Mouse (Mus musculus) cerebellum, postnatal 14 days (tissue): ENCODE data around the gene Negr1.
A peak's percentile ranks its signal among the peaks of the same experiment; 100 is the strongest.

Experiments used
- DNase-seq, 2 experiments: peaks; one replicate each; pipeline ENCODE4 v3.0.0; 2021; ENCODE audit warnings: mixed read lengths in 2 of 2

Gene Negr1

DNA sequence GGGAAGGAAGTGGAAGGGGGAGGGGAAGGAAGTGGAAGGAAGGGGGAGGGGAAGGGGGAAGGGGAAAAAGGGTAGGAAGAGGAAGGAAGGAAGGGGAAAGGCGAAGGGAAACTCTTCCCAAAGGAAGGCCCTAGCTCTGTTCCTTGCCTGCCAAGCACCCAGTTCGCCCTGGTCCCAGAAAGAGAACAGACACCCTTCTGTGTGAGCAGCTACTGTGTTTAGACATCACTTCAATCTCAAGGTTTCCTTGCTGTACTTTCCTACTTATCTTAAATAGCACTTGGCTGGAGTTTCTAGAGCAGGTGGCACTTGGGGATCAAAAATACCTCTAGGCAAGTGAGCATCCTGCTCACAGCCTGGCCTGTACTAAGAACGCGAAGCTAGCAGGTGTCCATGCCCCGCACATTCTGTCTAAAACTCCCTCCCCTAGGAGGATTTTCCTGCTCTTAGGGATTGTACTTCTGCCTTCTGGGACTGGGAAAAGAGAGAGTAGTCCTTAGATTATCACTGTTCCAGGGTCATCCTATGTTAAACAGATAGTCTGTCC lies 128.5 kb downstream of the Negr1 start:
- DNase-seq = peak; percentile 10 to 39

DNA sequence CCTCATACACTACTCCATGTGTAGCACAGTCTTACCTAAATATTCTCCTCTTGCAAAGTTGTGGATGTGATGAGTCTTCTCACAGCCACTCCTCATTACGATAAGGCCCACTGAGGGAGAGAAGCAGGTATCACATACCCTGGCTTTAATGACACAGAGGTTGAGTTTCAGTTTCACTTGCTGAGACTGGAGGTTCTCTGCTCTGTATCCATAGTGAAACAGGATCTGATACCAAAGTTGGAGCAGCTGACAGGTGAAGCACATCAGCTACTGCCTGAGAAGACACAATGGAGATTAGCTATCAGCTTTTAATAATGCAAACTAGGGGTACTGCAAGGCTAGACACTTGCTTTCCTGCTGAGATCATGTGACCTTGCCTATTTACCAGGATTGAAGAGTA lies 137.1 kb downstream of the Negr1 start:
- DNase-seq = no peak

DNA sequence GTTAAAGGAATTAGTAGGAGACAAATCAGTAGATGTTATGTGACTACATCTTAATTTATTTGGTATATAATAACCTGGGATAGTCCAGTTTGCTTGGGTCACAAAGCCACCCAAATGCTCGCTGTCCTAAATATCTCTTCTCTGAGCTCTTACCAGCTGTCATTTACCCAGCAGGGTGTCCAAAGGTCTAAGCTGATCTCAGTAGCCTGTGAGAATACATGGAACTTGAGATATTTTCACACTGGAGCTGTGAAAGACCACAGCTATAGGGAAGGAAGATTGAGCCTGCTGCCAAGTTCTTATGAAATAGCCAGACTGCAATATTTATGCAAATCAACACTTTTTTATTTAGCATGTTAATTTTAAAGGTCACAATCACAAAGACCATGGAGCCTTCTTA lies 141.6 kb downstream of the Negr1 start:
- peak; percentile 26 to 36 for DNase-seq

GRCm38 (mm10) chr3:156710240-156710639 lies 148.6 kb downstream of the Negr1 start:
- DNase-seq = no peak

DNA sequence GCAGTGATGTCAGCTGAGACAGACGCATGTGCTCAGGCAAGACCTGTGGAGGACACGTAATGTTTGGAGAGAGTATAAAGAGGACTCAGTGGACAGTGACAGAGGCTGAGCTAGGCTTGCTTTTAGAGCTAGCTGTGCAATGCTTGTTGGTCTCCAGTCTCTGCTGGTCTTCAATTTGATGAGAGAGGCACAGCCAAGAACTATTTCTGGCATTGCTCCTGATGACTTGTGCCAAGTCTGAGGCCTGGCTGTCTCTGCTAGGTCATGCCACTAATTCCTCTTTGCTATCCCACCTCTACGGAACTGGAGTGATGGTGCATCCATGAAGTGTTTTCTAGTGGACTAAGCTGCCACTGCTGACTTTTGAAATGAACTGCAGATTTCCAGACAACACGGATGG lies 149.1 kb downstream of the Negr1 start:
- DNase-seq = peak; percentile 76 to 83

- DNase-seq = no peak
These were observed 174.7 kb downstream of the Negr1 start for GRCm38 (mm10) chr3:156736335-156736734.

- no peak for DNase-seq
These were observed 177.9 kb downstream of the Negr1 start for GRCm38 (mm10) chr3:156739529-156739928.

- DNase-seq = peak; percentile 38 to 57
These were observed 181.7 kb downstream of the Negr1 start for GRCm38 (mm10) chr3:156743266-156743665.

DNA sequence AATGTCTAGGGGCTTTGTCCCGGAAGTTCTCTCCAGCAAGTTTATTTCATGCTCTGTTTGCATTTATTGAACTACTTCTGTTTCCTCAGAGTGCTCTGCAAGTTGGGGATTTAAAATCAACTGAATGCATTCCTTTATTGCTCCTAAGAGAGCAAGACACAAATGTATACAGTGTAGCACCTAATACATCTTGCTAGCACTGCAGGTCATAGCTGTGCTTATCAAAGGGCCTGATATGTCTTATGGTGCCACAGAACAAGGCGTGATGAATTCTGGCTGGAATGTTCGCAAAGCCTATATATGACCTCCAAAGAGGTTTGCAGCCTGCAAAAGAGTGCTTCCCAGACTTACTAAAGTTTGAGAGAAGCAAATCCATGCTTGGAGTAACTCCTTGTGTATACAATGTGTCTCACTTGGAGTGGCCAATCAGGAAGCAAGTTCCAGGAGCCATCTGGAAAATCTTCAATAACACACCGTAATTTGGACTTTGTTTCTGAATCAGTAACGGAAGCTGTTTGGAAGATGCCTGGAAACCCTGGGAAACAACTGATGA lies 183.7 kb downstream of the Negr1 start:
- no peak for DNase-seq

DNA sequence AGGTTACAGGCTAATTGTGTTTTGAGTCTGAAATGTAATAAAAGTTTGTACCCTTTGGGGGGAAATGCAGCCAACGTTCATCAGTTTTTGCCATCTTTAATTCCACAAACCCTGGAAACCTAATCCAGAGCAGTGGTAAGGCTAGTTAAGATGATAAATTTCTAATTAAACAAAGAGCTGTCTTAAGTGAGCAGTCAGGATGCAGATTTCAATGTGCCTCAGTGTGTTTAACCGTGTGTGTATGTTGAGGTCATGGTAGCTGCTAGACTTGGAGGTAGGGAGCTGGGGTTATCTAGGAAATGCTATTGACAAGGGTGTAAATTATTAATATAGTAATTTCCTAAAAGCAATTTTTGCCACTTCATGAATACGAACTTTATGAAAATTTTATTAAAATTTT lies 185.9 kb downstream of the Negr1 start:
- no peak for DNase-seq

- no peak for DNase-seq
These were observed 192.3 kb downstream of the Negr1 start for GRCm38 (mm10) chr3:156753780-156754373.

DNA sequence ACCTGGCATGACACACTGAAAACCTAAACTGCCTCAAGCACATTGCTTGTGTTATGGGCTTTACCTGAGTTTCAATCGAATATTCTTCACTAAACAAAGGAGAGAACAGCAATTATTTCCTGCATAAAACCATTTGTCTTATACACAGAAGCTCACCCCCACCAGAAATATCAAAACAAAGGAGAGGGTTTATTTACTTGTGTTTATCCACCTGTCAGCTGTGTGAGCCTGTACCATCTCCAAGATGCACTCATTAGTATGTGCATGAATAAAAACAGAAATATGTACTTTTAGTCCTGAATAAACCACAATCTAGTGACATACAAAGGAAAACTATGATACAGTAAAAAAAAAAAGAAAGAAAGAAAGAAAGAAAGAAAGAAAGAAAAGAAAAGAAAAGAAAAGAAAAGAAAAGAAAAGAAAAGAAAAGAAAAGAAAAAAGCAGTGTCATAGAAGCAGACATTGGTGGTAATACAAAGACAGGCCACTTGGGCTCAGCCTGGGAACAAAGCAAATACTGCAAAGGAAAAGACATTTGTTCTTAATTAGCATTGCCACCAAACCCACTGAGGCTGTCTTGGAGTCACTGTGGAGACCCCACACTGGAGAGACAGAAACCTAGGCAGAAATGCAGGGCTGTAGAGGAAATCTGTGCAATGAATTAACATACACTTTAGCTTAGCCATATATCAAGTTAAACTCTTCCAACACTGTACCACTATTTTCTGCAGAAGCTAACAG lies 193.4 kb downstream of the Negr1 start:
- DNase-seq = no peak

DNA sequence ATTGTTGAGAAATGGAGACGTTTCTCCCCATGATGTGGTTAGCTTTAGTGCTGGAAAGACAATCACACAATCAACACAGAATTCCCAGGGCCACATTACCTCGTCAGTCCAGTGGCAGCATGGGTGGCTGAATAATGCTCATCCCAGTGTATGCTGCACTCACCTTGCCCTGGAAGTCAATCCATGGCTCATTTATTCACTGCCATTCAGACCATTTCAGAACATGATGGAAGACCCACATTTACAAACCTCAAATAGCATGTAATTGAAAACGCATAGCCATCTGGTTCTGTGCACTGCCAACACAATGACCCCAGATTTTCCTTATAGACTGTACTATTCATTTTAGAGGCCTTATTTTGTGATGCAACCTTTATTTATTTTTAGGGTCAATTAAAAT lies 203.4 kb downstream of the Negr1 start:
- no peak for DNase-seq

GRCm38 (mm10) chr3:156766171-156766845 lies 204.7 kb downstream of the Negr1 start:
- peak; percentile 40 to 54 for DNase-seq

GRCm38 (mm10) chr3:156771626-156772025 lies 210.0 kb downstream of the Negr1 start:
- DNase-seq = no peak

DNA sequence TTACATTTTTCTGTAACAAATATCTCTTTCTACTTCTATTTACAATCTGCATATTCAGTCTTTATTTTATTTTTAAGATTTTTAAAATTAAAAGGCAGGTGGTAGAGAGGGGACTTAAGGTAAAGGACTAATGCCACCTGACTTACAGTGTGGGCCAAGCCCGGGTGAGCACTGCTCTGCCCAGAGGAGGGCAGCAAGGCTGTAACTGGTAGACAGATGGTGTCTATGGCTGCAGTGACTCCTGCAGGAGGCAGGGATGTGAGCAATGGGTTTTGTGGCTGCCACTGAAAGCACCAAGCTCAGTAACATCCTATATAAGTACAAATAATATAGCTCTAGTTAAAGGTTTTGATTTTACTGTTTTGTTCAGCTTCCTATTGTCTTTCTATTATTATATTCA lies 210.5 kb downstream of the Negr1 start:
- DNase-seq = peak; percentile 65 to 66

DNA sequence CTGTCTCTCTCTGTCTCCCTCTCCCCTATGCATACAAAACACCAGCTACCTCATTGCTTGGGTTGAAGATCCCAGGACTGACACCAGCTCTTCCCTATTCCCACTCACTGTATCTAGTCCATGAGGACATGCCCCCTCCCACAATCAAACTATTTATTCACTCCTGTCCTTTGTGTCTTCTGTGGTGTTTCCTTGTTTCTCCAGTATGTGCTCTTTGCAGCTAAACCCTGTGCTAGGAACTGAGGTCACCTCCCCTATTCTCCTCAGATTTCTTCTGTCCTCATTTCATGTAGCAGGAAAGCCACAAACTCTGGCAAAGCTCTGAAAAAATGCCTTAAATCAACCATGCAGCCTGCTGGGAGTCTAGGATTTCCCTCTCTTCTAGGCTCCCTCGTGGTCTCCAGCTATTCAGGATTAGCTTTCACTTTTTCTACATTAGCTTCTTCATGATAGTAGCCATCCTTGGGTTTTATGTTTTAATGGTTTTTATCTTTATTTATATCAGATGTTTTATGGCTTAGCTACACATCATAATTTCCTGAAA lies 222.8 kb downstream of the Negr1 start:
- no peak for DNase-seq

DNA sequence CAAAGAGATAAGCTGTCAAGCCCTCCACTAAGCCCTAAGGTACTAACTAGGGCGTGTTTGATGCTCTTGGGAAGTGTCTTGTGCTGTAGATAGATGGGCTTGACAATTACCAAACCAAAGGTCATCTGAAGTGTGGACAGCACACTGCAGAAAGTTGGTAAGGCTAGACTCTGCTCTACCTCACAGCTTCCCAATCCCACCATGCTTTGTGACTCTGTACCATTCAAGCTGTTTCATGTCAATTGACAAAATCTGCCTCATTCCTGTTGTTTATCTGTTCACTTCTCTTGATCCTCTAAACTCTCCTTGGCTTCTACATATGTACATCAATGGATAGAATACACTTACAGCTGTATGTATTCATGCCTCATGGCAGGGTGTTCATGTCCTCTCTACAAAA lies 224.8 kb downstream of the Negr1 start:
- DNase-seq = no peak

GRCm38 (mm10) chr3:156791234-156791633 lies 229.6 kb downstream of the Negr1 start:
- no peak for DNase-seq

GRCm38 (mm10) chr3:156792743-156793142 lies 231.1 kb downstream of the Negr1 start:
- no peak for DNase-seq

DNA sequence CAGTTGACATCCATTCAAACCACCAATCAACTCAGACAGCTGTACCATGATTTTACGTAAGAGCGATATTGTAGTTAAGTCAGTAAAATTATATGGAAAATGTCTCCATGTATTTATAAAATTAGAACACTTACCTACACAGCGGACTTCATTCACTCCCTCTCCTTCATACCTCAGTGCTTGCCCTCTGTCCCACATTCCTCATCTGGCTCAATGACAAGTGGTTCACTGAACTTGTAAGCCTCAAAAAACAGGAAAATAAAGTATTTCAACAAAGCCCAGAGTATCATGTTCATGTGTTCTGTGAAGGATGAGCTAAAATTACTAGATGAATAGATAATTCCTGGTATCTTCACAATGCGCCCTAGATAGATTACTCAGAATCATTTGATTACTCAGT lies 232.5 kb downstream of the Negr1 start:
- DNase-seq = no peak

- peak; percentile 39 to 43 for DNase-seq
These were observed 233.0 kb downstream of the Negr1 start for GRCm38 (mm10) chr3:156794610-156795009.

- DNase-seq = no peak
These were observed 234.6 kb downstream of the Negr1 start for GRCm38 (mm10) chr3:156796061-156796691.
